Mouse (Mus musculus): ENCODE data around the gene Svbp.

Gene Svbp

GRCm38 (mm10) chr4:119247462-119248235 is 52.5 kb downstream of the Svbp start:
- DNase-seq: peak; percentile 68

GRCm38 (mm10) chr4:119248407-119248965 is 53.4 kb downstream of the Svbp start:
- DNase-seq: no peak

Measured in right cerebral cortex, postnatal 25 days (tissue).